Mouse (Mus musculus) retina, postnatal 1 day (tissue): Measurements from ENCODE around the gene Olfr1087.
"Not testable (repeated sequence)": the region's sequence is repeated elsewhere in the genome, so short reads cannot be mapped to it uniquely, and the experiment has no call there.

Source experiments
- DNase-seq: peaks from one replicate; pipeline ENCODE4 v3.0.0-alpha.2; 2012

Olfr1087 gene

DNA sequence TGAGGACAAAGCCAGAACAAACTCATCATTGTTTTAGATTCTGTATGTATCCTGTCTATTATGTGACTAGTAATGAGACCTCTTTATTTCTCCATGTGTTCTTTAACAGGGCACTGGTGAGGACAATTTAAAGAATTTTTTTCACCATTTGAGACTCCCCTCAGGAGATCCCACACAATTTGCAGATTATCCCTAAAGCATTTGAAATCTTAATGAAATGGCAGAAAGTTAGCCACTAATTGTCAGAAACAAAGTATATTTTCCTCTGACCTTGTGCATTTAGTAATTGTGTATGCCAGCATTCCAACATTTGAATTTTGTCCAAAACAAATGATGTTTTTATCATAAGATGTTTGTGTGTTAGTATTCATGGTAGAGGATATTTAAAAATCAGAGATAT, at the start of gene Olfr1087:
Olfr1087 (minus strand) TSS at position 101 of the 400 bp plus-strand sequence.
- no peak for DNase-seq

DNA sequence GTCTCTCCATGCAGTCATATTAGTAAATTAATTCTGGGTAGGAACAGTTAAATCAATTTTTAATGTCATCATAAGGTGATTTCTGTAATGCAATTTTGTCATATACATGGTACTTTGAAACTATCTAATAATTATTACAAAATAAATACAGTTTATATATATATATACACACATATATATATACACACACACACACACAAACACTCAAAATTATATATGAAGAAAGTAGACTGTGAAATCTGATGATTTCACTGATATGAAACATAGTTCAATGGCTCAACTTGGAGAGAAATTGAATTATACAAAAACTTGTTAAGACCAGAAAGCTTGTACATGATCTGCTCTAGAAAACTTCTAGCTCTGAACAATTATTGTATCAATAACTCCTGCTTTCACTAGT, 35.4 kb upstream of the Olfr1087 start, which contains the start of gene Olfr1089:
Olfr1089 (minus strand) TSS at position 101 of the 400 bp plus-strand sequence.
- DNase-seq, result no peak

GRCm38 (mm10) chr2:86679992-86680391, 18.2 kb downstream of the Olfr1087 start, which contains the start of gene Olfr1086:
Gene Olfr1086, minus strand, starts transcription at chr2:86680092.
- DNase-seq, result no peak

GRCm38 (mm10) chr2:86661919-86662318, 36.3 kb downstream of the Olfr1087 start, which contains the start of gene Olfr1085:
Gene Olfr1085, minus strand, starts transcription at chr2:86662019.
- DNase-seq, result no peak

DNA sequence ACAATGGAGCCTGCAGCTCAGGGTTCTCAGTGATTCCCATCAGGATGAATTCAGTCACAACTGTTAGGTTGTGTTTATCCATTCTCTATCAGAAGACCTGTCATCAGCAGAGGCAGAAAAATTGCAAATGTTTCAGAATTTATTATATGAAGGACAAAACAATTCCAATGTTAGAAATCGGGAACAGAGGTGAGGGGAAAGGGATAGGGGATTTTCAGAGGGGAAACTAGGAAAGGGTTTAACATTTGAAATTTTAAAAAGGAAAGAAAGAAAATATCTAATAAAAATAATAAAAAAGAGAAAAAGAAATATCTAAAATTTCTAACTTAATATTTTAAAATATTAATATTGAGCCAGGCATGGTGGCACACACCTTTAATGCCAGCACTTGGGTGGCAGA, 58.6 kb downstream of the Olfr1087 start, which contains the start of gene Olfr1084:
Olfr1084 (minus strand) TSS at position 101 of the 400 bp plus-strand sequence.
- DNase-seq, result not testable (repeated sequence)
